Mouse (Mus musculus) adrenal gland, postnatal 14 days (tissue): Measurements from ENCODE around the gene Atr. TPM values are rescaled to one million over a fixed set of nuclear protein-coding genes. Genes with fewer than 3 reads are reported as not detected.
"Not testable (repeated sequence)": the region's sequence is repeated elsewhere in the genome, so short reads cannot be mapped to it uniquely, and the experiment has no call there.

Experiments
- DNase-seq: peaks from one replicate; pipeline ENCODE4 v3.0.0; 2021; ENCODE audit warnings: mixed read lengths
- total RNA-seq: library from RNA; stranded (reverse); gene quantifications from 2 replicates; pipeline ENCODE4 v1.2.3, GENCODE M21; 2021

The Atr gene
- total RNA-seq, 1 experiment from 2014 or later, result 13.6 TPM

GRCm38 (mm10) chr9:95932855-95933254 lies 75.5 kb downstream of the Atr start:
- no peak for DNase-seq

GRCm38 (mm10) chr9:95953658-95954057 lies 96.3 kb downstream of the Atr start:
- DNase-seq, result no peak

- peak; percentile 21 for DNase-seq
These were observed 96.8 kb downstream of the Atr start for GRCm38 (mm10) chr9:95954226-95954584.

- peak; percentile 97 for DNase-seq
These were observed 97.4 kb downstream of the Atr start, which contains the start of gene Xrn1 for GRCm38 (mm10) chr9:95954585-95955461. Gene Xrn1, plus strand, starts transcription at chr9:95954760.

GRCm38 (mm10) chr9:95957611-95958010 lies 100.2 kb downstream of the Atr start:
- no peak for DNase-seq

GRCm38 (mm10) chr9:95958041-95958730 lies 100.8 kb downstream of the Atr start:
- DNase-seq, result no peak

- not testable (repeated sequence) for DNase-seq
These were observed 101.3 kb downstream of the Atr start for GRCm38 (mm10) chr9:95958731-95959105.

GRCm38 (mm10) chr9:95959246-95959645 lies 101.8 kb downstream of the Atr start:
- DNase-seq, result no peak

GRCm38 (mm10) chr9:95959732-95960428 lies 102.5 kb downstream of the Atr start:
- no peak for DNase-seq

GRCm38 (mm10) chr9:95961058-95961457 lies 103.7 kb downstream of the Atr start:
- no peak for DNase-seq

GRCm38 (mm10) chr9:95964037-95964436 lies 106.6 kb downstream of the Atr start:
- DNase-seq, result no peak

- DNase-seq, result no peak
These were observed 120.9 kb downstream of the Atr start for GRCm38 (mm10) chr9:95978279-95978678.

GRCm38 (mm10) chr9:95979896-95980295 lies 122.5 kb downstream of the Atr start:
- no peak for DNase-seq

- DNase-seq, result peak; percentile 8
These were observed 134.9 kb downstream of the Atr start for GRCm38 (mm10) chr9:95992255-95992654.

Other genes with a start within 250 kb of the Atr start
- gene Pcolce2, start 220.0 kb upstream of the Atr start, total RNA-seq, result 3.4 and 5.0 TPM in 2 replicates
- gene Trpc1, start 107.2 kb upstream of the Atr start, total RNA-seq, result 4.3 and 5.5 TPM in 2 replicates
- 4.1 and 6.1 TPM in 2 replicates for gene Pls1, start 12.3 kb upstream of the Atr start, total RNA-seq
- 22.3 and 24.7 TPM in 2 replicates for gene Xrn1, start 97.2 kb downstream of the Atr start, total RNA-seq